Mouse (Mus musculus) retina, adult 2 months (tissue): Measurements from ENCODE around the gene Carmil1.

Source experiments
- DNase-seq: peaks from one replicate; pipeline ENCODE4 v3.0.0-alpha.2; 2012; ENCODE audit warnings: low read depth, low spot score

Carmil1 gene

DNA sequence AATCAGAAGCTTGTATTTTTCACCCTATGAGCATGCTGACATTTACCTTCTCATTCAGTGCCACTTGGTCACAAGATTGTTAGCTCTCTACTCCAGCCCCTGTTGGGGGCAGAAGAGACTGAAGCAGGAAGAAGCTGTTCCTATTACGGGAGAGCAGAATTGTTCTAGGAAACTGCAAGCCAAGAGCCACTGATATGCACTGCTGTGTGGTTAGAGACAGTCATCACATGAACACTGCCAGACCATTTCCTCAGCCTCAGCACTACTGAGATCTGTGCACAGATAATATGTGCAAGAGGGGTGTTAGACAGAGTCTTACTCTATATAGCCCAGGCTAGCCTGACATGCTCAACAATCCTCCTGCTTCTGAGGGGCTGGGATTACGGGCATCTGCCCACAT lies 69.4 kb downstream of the Carmil1 start:
- DNase-seq = no peak

DNA sequence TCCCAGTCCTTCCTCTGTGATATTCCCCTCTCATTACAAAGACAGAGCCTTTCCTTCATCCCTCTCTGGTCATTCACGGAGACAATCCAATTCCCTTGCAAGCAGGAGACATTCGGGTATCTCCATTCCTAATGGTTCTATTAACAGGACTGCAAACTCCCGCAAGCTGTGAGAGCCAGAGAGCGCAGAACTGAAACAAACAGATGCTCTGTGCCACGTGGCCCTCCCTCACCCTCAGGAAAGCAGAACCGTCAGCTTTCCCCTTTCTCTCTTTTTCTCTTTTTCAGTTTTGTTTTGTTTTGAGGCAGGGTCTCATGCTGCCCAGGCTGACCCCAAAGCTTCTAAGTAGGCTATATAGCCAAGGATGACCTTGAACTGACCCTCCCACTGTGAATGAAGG lies 74.5 kb downstream of the Carmil1 start:
- no peak for DNase-seq

DNA sequence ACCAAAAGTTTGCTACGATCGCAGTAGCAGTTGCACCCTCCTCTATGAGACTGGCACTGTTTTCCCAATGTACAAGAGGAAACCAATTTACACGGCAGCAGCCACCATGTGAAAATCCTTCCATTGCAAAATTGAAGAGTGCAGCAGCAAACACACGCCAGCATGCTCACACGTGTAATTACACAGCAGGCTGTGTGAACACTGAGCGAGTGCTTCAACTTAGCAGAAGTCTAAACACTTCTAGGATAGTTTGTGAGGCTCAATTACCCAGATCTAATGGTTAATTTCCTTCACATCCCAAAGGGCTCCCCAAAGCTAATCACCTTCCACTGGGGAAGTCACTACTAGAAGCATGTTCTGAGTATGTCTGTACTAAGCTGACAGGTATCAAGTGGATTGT lies 78.3 kb downstream of the Carmil1 start:
- no peak for DNase-seq

DNA sequence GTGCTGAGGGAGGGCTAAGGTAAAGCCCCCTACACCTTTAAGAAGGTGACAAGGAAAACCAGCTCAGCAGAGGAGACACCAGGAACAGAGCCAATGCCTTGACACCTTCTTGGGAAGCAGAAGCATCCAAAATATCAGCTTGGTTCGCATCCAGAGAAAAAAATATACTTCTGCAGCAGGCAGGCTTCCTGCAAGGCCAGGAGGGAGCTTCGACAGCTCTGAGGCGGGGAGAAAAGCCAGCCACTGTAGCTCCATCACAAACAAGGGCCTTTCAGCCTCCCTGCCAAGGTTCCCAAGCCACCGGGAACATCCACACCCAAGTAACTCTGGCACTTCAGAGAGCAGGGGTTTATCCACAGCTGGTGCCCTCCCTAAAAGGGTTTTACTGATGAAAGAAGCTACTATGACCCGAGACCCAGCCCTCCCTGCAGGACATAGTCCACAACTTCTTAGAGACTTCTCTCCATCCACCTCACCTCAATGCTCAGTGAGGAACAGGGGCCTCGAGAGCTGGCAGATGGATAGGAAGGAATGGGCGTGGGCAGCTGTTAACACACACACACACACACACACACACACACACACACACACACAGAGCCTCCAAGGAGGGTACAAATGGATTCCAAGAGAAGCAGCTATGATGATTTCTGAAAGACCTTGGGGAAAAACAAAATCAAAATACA lies 80.6 kb downstream of the Carmil1 start:
- no peak for DNase-seq

DNA sequence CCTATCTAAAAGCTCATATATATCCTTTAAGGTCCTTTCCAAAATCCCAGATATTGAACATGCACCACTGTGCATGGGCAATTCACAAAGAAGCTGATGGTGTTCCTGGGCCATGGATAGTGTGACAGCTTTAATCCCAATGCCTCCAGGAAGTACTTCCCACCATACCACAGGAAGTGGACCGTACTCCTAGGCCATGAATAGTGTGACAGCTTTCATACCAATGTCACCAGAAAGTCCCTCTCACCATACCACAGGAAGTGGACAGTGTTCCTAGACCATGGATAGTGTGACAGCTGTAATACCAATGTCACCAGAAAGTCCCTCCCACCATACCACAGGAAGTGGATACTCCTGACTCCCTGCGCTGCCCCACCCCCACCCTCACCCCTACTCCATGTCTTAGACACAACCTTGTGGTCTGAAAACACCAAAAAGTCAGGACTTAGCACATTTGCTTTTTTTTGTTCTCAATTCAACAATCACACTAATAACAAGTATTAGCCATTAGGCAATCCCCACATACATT lies 82.1 kb downstream of the Carmil1 start:
- DNase-seq = no peak

DNA sequence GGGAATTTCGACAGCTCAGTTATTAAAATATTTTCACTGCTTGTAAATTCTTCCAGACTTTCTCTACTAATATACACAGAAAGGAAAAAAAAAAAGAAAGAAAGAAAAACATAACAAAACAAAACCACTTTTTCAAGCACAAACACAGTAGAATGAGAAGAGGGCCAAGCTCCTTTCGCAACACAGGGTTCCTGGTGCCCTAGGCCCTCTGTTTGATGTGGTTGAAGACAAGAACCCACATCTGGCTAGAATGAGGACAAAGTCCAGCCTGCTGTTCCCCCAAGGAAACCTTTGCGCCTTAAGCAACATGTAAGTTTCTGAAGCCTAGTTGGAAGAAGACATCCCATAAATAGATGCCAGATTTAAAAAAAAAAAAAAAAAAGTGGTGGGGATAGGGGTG lies 85.2 kb downstream of the Carmil1 start:
- no peak for DNase-seq

DNA sequence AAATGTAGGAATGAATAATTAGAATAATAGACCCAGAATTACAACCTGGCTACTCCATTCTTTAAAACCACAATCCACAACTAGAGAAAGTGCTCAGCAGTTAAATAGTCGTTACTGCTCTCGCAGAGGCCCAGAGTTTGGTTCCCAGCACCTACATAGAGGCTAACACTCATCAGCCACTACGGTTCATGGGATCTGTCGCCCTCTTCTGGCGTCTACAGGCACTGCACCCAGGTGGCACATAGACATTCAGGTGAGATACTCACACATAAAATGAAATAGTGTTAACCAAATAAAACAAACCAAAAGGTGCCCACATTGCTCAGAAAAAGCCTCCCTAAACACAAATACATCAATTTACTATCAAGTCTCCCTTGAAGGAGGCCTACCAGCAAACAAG lies 86.6 kb downstream of the Carmil1 start:
- DNase-seq = no peak

DNA sequence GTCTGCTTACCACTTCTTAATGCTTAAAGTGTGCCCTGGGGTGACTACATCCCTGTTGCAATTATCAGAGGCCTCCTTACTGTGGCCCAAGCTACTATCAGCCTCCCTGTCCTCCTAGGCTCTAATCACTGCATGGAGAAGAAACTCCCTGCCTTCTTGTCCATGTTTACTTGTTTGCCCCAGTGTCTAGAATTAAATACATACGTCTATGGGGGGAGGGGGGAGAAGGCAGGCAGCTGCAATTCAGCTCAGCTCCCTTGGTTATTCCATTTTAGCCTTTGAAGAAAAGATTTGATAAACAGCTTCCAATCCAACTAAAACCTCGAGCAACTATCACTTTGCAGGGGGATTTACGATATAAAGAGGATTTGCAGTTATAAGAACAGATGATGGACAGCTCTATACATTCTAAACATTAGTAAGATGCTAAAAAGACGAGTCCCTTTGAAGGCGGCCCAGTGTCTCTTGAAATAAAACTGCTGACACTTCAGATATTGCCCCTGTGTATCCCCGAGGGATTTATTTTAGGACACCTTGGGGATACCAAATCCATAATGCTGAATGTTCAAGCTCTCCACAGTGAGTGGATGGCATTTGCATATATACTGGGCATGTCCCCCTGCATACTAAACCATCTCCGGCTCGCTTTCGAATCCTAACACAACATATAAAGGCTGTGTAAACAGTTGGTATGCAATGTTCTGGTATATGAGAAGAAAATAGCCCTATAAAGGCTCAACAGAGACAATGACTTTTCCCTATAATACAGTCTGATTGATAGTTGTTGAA lies 89.5 kb downstream of the Carmil1 start:
- no peak for DNase-seq

DNA sequence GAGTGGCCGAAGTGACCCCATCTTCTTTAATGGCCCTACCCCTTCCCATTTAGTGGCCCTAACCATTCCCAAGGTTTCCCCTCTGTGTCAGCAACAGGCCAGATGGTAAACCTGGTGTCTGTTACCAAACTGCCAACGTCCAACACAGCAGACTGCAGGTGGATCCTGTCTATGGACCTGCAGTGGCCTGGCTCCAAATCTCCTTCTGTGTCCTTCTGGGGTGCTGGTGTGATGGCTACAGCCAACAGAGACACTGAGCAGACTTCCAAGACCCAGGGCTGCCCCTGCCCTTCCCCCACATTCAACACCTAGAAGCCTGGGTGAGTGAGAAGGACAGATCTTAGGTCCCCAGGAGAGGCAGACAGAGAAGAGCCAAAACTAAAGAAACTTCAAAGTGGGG lies 93.6 kb downstream of the Carmil1 start:
- no peak for DNase-seq

DNA sequence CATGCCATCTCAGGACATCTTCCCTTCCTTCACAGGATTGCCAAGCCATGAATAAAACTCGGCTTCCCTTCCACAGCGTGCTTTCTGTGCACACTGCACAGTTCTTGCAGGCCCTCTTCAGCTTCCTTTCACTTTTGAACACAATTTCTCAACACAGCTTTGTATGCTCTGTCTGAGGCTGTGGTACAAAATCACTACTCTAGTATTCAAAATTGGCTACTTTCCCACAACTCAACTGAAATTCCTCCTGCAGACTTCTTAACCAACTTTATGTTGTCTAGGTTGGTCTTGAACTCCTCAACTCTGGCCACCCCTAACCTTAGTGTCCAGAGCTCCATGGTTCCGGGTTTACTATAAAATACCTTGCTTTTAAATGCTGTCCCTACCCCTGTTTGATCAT lies 95.0 kb downstream of the Carmil1 start:
- DNase-seq = no peak

DNA sequence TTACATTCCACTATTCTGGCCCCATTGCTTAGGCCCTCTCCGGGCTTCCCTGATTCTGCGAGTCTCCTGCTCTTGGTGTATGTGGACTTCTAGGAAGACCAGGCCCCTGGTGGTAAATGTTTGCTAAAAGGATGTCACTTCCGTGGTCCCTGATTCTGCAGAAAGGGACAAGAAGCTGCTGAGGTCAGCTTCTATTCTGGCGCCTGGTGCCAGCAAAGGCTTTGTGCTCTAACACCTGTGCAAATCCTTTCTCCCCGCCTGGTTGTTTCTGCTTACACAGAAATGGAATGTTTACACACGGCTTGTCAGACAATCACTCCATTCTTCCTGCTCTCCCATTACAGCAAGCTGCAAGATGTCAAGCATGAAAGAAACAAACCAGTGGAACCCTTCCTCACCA lies 97.7 kb downstream of the Carmil1 start:
- DNase-seq = no peak

DNA sequence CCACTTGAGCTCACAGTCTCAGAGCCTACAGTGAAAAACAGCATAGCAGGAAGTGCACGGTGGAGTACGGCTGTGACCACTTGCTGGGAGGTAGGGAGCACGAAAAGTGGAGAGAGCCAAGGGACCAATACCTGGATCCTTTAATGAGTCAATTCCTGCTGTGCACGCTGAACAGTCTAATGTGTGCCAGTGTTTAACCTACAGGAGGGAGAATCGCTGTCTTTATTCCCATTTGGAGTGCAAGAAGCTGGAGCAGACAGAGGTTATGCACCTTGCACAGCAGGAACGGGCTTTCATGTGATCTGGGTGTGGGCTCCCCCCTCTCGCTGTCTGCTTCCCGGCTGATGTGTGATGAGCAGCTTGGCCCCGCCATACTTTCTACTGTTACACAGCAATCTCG lies 101.1 kb downstream of the Carmil1 start:
- no peak for DNase-seq

DNA sequence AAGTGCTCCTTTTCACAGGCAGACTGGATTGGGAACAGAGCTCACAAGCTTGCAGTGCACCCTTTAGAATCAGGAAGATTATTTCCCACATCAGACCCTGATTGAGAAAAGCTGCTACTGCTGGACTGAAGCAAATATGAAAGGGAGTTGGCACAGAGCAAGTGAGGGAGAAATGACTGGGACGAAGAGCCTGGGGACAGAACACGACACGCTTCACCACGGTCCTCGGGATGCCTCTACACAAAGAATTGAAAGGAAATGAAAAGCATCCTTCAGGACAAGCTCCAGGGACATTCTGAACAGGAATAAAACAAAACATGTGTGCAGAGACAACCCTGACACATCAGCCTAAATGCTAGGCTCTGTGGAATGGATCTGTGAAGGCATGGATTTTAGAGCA lies 103.0 kb downstream of the Carmil1 start:
- no peak for DNase-seq

DNA sequence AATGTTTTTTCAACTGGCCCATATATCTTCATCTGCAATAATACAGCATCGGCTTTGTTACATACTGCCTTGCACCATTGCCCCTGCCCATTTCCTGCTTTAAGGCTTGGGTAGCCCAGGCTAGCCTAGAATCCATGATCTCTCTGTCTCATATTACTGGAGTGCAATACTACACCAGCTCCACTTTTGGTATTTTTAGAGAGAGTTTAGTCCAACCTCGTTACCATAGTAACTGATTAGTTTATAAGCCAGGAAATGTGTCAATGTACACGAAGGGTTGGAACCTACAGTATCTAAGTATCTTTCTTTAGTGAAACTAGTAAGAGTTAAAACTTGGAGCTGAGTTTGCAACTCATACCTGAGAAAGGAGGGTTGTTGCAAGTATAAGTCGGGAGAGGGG lies 103.8 kb downstream of the Carmil1 start:
- no peak for DNase-seq

DNA sequence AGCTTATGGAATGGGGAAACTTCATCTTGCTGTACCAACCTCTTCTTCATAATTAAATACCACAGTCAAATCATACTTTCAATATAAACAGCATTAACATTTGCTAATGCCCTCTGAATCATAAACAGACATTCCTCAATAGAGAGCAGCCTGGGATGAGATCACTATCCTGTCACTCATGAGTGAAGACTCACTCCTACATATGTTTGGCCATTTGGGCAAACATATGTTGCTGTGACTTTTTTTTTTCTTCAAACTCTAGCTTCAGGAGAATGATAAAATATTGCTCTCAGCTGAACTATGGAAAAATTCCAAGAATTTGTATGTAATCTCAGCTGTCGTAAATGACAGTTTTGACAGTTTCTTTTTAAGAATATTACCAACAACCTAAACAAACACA lies 110.9 kb downstream of the Carmil1 start:
- no peak for DNase-seq

DNA sequence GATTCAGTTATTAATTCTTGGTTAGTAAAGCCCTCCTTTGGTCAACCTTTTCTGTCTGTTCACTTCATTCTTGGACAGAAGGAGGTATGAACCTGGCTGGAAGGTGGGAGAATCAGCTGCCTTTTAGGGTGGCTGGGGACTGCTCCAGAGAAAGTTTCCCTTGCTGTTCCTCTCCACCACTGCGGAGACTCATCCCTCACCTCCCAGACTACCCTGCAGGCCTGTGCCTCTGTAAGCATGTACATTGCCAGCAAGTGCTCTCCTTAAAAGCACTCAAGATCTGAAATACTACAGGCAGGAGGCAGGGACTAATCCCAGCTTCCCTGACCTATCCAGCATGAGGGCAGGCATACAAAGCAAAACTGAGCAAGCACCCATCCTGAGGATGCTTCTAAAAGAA lies 117.2 kb downstream of the Carmil1 start:
- DNase-seq = no peak

DNA sequence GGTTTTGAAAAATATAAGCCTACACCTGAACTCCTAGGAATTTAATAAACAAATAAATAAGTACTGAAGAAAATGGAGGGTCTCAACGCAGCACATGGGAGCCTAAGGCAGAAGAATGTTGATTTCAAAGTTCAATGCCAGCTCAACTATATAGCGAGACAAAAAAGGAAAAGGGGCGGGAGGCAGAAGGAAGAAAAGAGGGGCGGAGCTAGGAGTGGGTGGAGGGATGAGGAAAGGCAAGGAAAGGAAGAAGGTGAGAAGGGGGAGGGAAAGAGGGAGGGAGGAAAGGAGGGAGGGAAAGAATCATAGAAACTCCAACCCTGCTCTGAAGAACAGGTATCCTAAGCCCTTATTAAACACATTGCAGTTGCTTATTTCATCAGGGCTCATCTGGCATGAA lies 119.5 kb downstream of the Carmil1 start:
- no peak for DNase-seq

DNA sequence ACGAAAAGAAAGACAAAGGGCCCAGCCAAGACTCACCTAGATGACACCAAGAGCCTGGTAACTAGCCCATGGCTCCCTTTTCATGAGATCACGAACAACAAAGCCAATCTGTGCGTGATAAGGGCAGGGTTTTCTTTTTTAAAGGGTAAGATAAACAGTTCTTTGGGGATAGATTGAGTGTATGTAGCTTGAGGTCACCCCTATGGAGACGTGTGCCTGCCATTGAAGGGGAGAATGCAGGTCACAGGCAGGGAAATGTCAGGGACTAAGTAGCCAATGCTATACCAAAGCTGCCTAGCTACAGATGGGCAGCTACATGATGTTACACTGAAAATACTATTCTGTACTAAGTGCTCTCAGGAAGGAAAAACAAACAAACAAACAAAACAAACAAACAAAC lies 120.6 kb downstream of the Carmil1 start:
- no peak for DNase-seq

DNA sequence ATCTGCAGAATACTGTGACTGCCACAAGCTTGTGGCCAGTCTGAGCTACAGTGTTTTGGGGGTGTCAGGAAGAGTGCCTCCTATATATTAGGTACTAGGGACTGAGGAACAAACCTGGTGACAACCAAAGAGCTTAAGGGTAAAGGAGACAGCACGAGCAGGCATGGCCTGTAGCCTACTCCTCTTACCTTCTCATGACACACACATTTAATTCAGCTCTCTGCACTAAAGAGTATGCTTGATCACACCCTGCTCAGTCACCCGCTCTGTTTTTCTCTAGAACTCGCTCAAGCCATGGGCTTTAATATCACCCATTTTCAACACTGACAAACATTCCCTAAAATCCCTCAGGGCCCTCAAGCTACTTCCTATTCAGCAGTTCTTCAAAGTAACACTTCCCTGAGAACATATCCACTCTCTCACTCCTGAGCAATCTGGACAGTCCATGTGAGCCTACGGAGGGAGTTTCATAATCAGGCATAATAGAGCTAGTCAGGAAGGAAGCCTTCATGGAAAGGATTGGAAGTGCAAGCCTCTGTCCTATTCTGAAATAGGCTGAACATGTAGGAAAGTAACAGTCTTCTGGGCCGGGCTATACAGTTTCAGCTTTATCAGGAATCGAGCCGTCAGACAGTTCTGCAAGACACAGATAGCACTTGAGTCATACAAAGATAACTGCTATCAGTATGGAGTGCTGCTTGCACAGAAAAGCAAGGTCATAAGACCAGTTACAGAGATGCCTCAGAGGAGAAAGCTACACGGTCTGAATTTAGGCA lies 121.2 kb downstream of the Carmil1 start:
- no peak for DNase-seq

DNA sequence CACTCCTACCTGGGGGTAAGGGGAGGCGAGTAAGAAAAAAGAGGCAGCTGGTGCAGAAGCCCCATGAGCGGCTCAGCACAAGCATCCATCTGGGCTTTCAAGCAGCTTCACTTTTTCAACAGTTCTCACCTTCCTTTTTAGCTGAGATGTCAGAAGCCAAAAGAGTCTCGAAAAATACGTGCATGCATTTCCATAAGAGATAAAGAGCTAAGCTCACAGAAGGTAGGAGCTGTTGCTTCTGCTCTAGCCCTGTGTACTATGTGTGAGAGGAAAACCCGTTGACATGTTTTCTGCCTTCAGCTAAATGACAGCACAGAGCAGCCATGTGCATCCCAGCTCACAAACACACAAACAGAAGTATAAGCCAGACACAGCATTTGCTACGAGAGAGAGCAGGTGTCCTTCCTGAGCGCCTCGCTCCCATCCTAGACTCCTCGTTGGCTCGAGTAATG lies 123.0 kb downstream of the Carmil1 start:
- no peak for DNase-seq

DNA sequence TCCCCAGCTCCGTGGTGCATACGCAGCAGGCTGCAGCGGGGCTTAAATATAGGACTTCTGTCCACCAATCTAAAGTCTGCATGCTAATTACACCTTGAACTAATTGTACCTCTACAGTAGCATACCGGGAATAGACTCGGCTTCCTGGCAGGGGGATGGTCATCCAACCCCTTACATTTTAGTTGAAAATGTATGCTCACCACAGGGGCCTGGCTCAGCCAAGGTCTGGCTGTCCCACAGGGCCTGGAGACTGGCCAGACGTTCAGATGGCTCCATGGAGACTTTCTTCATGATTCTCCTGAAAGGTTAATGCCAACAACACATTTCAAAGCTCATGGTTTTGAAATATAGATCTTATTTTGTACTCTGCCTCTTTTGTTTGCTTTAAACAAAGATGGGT lies 125.4 kb downstream of the Carmil1 start:
- no peak for DNase-seq

DNA sequence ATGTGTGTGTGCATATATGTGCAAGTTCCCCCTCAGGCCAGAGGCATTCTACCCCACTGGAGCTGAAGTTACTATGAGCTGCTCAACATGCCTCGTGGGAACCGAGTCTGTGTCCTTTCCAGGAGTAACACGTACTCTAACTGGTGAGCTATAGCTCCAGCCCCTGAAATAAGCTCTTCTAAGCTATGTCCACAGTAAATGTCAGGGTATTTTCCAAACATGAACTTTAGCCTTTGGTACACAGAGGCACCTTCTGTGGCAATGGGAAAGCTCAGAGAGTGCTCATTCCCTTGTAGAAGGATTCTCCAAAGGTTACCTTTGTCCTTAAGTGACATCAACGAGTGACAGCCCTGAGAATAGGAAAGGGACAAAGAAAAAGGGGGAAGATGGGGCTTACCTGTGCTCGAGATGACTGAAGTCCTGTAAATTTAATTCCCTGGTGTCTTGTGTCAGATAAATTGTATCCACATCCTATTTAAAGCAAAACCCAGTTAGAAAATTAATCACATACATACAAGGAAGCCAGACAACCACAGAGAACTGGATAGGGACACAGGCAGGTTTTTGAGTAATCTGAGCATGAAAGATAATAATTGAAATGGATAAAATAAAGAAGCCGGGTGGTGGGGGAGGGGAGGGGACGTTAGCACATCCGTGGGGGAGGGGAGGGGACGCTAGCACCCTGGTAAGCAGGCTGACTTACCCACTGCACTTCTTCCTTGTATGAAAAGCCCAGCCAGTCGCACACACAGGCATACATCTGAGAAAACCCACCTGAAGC lies 126.1 kb downstream of the Carmil1 start:
- no peak for DNase-seq
